Mouse (Mus musculus) heart, postnatal 0 days (tissue): ENCODE measurements around the gene Defa32. TPM values are rescaled to one million over a fixed set of nuclear protein-coding genes. Genes with fewer than 3 reads are reported as not detected.
"Not testable (repeated sequence)": the region's sequence is repeated elsewhere in the genome, so short reads cannot be mapped to it uniquely, and the experiment has no call there.

Experiments used
- ATAC-seq: fragments of 200-750 bp; cut with Nextera tagmentation; 2 replicates; pipeline ENCODE4 v1.8.0; 2017; ENCODE audit warnings: low read depth, moderate number of reproducible peaks, moderate library complexity; ENCODE audit not compliant: insufficient read depth
- DNase-seq: peaks from one replicate; pipeline ENCODE4 v3.0.0-alpha.2; 2016; ENCODE audit warnings: low spot score
- H3K27ac ChIP-seq: fragments of 300-500 bp; sonication (generic); 2 replicates; pipeline ENCODE4 v1.5.1; 2014; ENCODE audit warnings: low read depth, mild to moderate bottlenecking
- H3K27me3 ChIP-seq: fragments of 300-500 bp; sonication (generic); 2 replicates; pipeline ENCODE4 v1.6.1; 2014; ENCODE audit warnings: low read length, mixed read lengths; ENCODE audit not compliant: control insufficient read depth, insufficient read depth
- H3K36me3 ChIP-seq: fragments of 300-500 bp; sonication (generic); replicated peaks from 2 replicates; pipeline ENCODE4 v1.6.1; 2014; ENCODE audit warnings: low read length, mixed read lengths; ENCODE audit not compliant: control insufficient read depth, insufficient read depth
- H3K4me1 ChIP-seq: fragments of 300-500 bp; sonication (generic); 2 replicates; pipeline ENCODE4 v1.6.1; 2014; ENCODE audit warnings: antibody characterized with exemption; ENCODE audit not compliant: control insufficient read depth, insufficient read depth
- H3K4me2 ChIP-seq: fragments of 300-500 bp; sonication (generic); 2 replicates; pipeline ENCODE4 v1.6.1; 2014; ENCODE audit warnings: low read depth, mild to moderate bottlenecking, low read length, moderate library complexity
- H3K4me3 ChIP-seq: fragments of 300-500 bp; sonication (generic); 2 replicates; pipeline ENCODE4 v1.5.1; 2014; ENCODE audit warnings: low read depth, low read length
- H3K9ac ChIP-seq: fragments of 300-500 bp; sonication (generic); replicated peaks from 2 replicates; pipeline ENCODE4 v1.6.1; 2014; ENCODE audit warnings: low read depth, low read length, mixed read lengths
- H3K9me3 ChIP-seq: fragments of 300-500 bp; sonication (generic); replicated peaks from 2 replicates; pipeline ENCODE4 v1.6.1; 2016; ENCODE audit warnings: low read length; ENCODE audit not compliant: control insufficient read depth
- WGBS: fragments of 180-500 bp; shearing (Covaris S2); extraction: QIAGEN DNeasy Blood & Tissue Kit; methylation state at CpG from one replicate; pipeline ENCODE4 v1.1.7; 2014; 5-methylcytosine and 5-hydroxymethylcytosine counted together
- polyA plus RNA-seq: library from polyadenylated mRNA; unstranded; fragments of >200 nt; fragmentation: Nextera tagmentation; extraction: Ambion mirVana; gene quantifications from 2 replicates; pipeline ENCODE4 v1.2.1, GENCODE M21; 2015
- total RNA-seq: library from RNA; depleted of rRNA; stranded (reverse); fragments of >200 nt; gene quantifications from 2 replicates; pipeline ENCODE4 v1.2.3, GENCODE M21; 2014; ENCODE audit warnings: low replicate concordance; rRNA removed

The Defa32 gene
- total RNA-seq: not detected in 2 replicates
- polyA plus RNA-seq: not detected in 2 replicates

- not testable (repeated sequence) for H3K4me3 ChIP-seq, ATAC-seq, H3K27ac ChIP-seq, DNase-seq, H3K36me3 ChIP-seq, H3K27me3 ChIP-seq, H3K4me2 ChIP-seq, H3K9ac ChIP-seq, H3K4me1 ChIP-seq, H3K9me3 ChIP-seq
- WGBS: no CpG with 5 or more reads among the region's 2 CpGs
Observed at GRCm38 (mm10) chr8:21528732-21529131, at the start of gene Defa32. TSS of gene Defa32 (plus strand) at chr8:21529032.

- H3K9ac ChIP-seq, H3K27me3 ChIP-seq, H3K4me1 ChIP-seq, H3K9me3 ChIP-seq, H3K4me2 ChIP-seq, DNase-seq, H3K4me3 ChIP-seq, ATAC-seq, H3K36me3 ChIP-seq, H3K27ac ChIP-seq: not testable (repeated sequence)
- WGBS: no CpG with 5 or more reads among the region's 2 CpGs
Observed at GRCm38 (mm10) chr8:21508958-21509357, 19.9 kb upstream of the Defa32 start, which contains the start of gene Defa20. TSS of gene Defa20 (plus strand) at chr8:21509258.

- not testable (repeated sequence) for H3K4me3 ChIP-seq, H3K27ac ChIP-seq, ATAC-seq, H3K9ac ChIP-seq, H3K4me1 ChIP-seq, H3K4me2 ChIP-seq, H3K36me3 ChIP-seq, DNase-seq, H3K27me3 ChIP-seq, H3K9me3 ChIP-seq
- no CpG with 5 or more reads among the region's 1 CpGs for WGBS
Observed at GRCm38 (mm10) chr8:21565086-21565485, 36.3 kb downstream of the Defa32 start, which contains the start of gene Defa37. TSS of gene Defa37 (plus strand) at chr8:21565386.

Other genes starting within 250 kb of the Defa32 start
- not detected in 2 replicates for gene Defa27, start 213.5 kb upstream of the Defa32 start, total RNA-seq
- not detected in 2 replicates for gene Defa27, start 213.5 kb upstream of the Defa32 start, polyA plus RNA-seq
- not detected in 2 replicates for gene Defa29, start 202.0 kb upstream of the Defa32 start, total RNA-seq
- not detected in 2 replicates for gene Defa29, start 202.0 kb upstream of the Defa32 start, polyA plus RNA-seq
- gene Defa2, start 150.5 kb upstream of the Defa32 start, total RNA-seq: not detected in 2 replicates
- gene Defa2, start 150.5 kb upstream of the Defa32 start, polyA plus RNA-seq: not detected in 2 replicates
- gene Defa33, start 137.2 kb upstream of the Defa32 start, total RNA-seq: not detected in 2 replicates
- not detected in 2 replicates for gene Defa33, start 137.2 kb upstream of the Defa32 start, polyA plus RNA-seq
- gene Defa36, start 101.6 kb upstream of the Defa32 start, total RNA-seq: not detected in 2 replicates
- gene Defa36, start 101.6 kb upstream of the Defa32 start, polyA plus RNA-seq: not detected in 2 replicates
- not detected in 2 replicates for gene Gm7849, start 72.5 kb upstream of the Defa32 start, total RNA-seq
- not detected in 2 replicates for gene Gm7849, start 72.5 kb upstream of the Defa32 start, polyA plus RNA-seq
- not detected in 2 replicates for gene Defa20, start 19.8 kb upstream of the Defa32 start, total RNA-seq
- not detected in 2 replicates for gene Defa20, start 19.8 kb upstream of the Defa32 start, polyA plus RNA-seq
- not detected in 2 replicates for gene Defa37, start 36.4 kb downstream of the Defa32 start, total RNA-seq
- gene Defa37, start 36.4 kb downstream of the Defa32 start, polyA plus RNA-seq: not detected in 2 replicates
- gene Defa28, start 54.0 kb downstream of the Defa32 start, total RNA-seq: not detected in 2 replicates
- gene Defa28, start 54.0 kb downstream of the Defa32 start, polyA plus RNA-seq: not detected in 2 replicates
- gene Gm7861, start 65.5 kb downstream of the Defa32 start, total RNA-seq: not detected in 2 replicates
- gene Gm7861, start 65.5 kb downstream of the Defa32 start, polyA plus RNA-seq: not detected in 2 replicates
- not detected in 2 replicates for gene Defa26, start 89.2 kb downstream of the Defa32 start, total RNA-seq
- not detected in 2 replicates for gene Defa26, start 89.2 kb downstream of the Defa32 start, polyA plus RNA-seq
- gene Defa17, start 126.7 kb downstream of the Defa32 start, total RNA-seq: not detected in 2 replicates
- not detected in 2 replicates for gene Defa17, start 126.7 kb downstream of the Defa32 start, polyA plus RNA-seq
- not detected in 2 replicates for gene Defa34, start 136.8 kb downstream of the Defa32 start, total RNA-seq
- gene Defa34, start 136.8 kb downstream of the Defa32 start, polyA plus RNA-seq: not detected in 2 replicates
- not detected in 2 replicates for gene AY761184, start 174.6 kb downstream of the Defa32 start, total RNA-seq
- not detected in 2 replicates for gene AY761184, start 174.6 kb downstream of the Defa32 start, polyA plus RNA-seq
- gene Defa24, start 205.5 kb downstream of the Defa32 start, total RNA-seq: not detected in 2 replicates
- gene Defa24, start 205.5 kb downstream of the Defa32 start, polyA plus RNA-seq: not detected in 2 replicates